Mouse (Mus musculus) hindbrain, embryonic 12.5 days (tissue): ENCODE data around the gene Npr2. TPM values are rescaled to one million over a fixed set of nuclear protein-coding genes. Genes with fewer than 3 reads are reported as not detected.

Experiments used
- ATAC-seq: fragments of 200-750 bp; cut with Nextera tagmentation; 2 replicates; pipeline ENCODE4 v1.8.0; 2017; ENCODE audit warnings: moderate TSS enrichment; ENCODE audit not compliant: low FRiP score
- H3K27ac ChIP-seq: fragments of 300-500 bp; sonication (generic); 2 replicates; pipeline ENCODE4 v1.5.1; 2016; ENCODE audit warnings: mild to moderate bottlenecking
- H3K27me3 ChIP-seq: fragments of 300-500 bp; sonication (generic); 2 replicates; pipeline ENCODE4 v1.6.1; 2016; ENCODE audit warnings: mild to moderate bottlenecking
- H3K36me3 ChIP-seq: fragments of 300-500 bp; sonication (generic); 2 replicates; pipeline ENCODE4 v1.6.1; 2016; ENCODE audit warnings: mild to moderate bottlenecking
- H3K4me1 ChIP-seq: fragments of 300-500 bp; sonication (generic); 2 replicates; pipeline ENCODE4 v1.6.1; 2016
- H3K4me2 ChIP-seq: fragments of 300-500 bp; sonication (generic); replicated peaks from 2 replicates; pipeline ENCODE4 v1.6.1; 2016; ENCODE audit warnings: mild to moderate bottlenecking
- H3K4me3 ChIP-seq: fragments of 300-500 bp; sonication (generic); 2 replicates; pipeline ENCODE4 v1.5.1; 2016; ENCODE audit warnings: mild to moderate bottlenecking
- H3K9ac ChIP-seq: fragments of 300-500 bp; sonication (generic); 2 replicates; pipeline ENCODE4 v1.6.1; 2016; ENCODE audit warnings: mild to moderate bottlenecking, moderate library complexity
- H3K9me3 ChIP-seq: fragments of 300-500 bp; sonication (generic); replicated peaks from 2 replicates; pipeline ENCODE4 v1.6.1; 2016; ENCODE audit warnings: mild to moderate bottlenecking
- WGBS: fragments of 180-500 bp; shearing (Covaris S2); methylation state at CpG from one replicate; pipeline ENCODE4 v1.1.7; 2016; 5-methylcytosine and 5-hydroxymethylcytosine counted together
- polyA plus RNA-seq: library from polyadenylated mRNA; unstranded; fragments of >200 nt; fragmentation: Nextera tagmentation; extraction: Ambion mirVana; gene quantifications from 2 replicates; pipeline ENCODE4 v1.2.1, GENCODE M21; 2016

Gene Npr2
- polyA plus RNA-seq, 1 experiment from 2014 or later, result 31.8 TPM

DNA sequence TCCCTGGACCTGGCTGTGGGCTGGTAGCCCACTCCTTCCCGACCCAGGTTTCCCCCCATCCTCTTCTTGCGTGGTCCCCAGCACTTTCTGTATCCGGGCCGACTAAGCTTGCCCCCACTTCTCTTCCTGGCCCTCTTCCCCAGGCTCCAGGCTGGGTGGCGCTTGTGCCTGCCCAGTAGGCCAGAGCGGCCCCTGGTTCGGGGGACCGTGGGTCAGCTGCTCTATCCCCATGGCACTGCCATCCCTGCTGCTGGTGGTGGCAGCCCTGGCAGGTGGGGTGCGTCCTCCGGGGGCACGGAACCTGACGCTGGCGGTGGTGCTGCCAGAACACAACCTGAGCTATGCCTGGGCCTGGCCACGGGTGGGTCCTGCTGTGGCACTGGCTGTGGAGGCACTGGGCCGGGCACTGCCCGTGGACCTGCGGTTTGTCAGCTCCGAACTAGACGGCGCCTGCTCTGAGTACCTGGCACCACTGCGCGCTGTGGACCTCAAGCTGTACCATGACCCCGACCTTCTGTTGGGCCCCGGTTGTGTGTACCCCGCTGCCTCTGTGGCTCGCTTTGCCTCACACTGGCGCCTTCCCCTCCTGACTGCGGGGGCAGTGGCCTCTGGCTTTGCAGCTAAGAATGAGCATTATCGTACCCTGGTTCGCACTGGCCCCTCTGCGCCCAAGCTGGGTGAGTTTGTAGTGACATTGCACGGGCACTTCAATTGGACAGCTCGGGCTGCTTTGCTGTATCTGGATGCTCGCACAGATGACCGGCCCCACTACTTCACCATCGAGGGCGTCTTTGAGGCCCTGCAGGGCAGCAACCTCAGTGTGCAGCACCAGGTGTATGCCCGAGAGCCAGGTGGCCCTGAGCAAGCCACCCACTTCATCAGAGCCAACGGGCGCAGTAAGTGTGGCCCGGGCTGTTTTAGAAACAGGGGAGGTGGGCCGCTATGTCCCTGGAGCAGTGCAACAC is 503 bp downstream of the Npr2 start:
- H3K27ac ChIP-seq, result peak overlapping the region; percentile 92
- peaks cover 5% of the 10 kb centered on the region; the same call in 1 of the 2 replicates for H3K27me3 ChIP-seq
- H3K9ac ChIP-seq, result peak overlapping the region; percentile 93
- 40% methylated on average over 42 of the region's 42 CpGs for WGBS
- H3K4me2 ChIP-seq, result peak overlapping the region; percentile 85
- no peaks in the 10 kb centered on the region for H3K36me3 ChIP-seq
- H3K4me1 ChIP-seq, result peaks cover 43% of the 10 kb centered on the region
- ATAC-seq, result peak; percentile 32; the same call in 1 of the 2 replicates
- H3K4me3 ChIP-seq, result peak overlapping the region; percentile 68
- no peaks in the 10 kb centered on the region for H3K9me3 ChIP-seq

GRCm38 (mm10) chr4:43633296-43633695 is 1.6 kb downstream of the Npr2 start:
- no peaks in the 10 kb centered on the region for H3K9me3 ChIP-seq
- H3K27ac ChIP-seq, result no peak overlapping the region
- H3K4me1 ChIP-seq, result peaks cover 43% of the 10 kb centered on the region
- 0 out of 2 replicates have a peak overlapping the region, but pooled peaks have one; percentile 7 for H3K4me3 ChIP-seq
- no peak for ATAC-seq
- 72% methylated on average over 8 of the region's 8 CpGs for WGBS
- peak overlapping the region; percentile 85 for H3K4me2 ChIP-seq
- peaks cover 5% of the 10 kb centered on the region; the same call in 1 of the 2 replicates for H3K27me3 ChIP-seq
- H3K36me3 ChIP-seq, result no peaks in the 10 kb centered on the region
- H3K9ac ChIP-seq, result no peak overlapping the region

DNA sequence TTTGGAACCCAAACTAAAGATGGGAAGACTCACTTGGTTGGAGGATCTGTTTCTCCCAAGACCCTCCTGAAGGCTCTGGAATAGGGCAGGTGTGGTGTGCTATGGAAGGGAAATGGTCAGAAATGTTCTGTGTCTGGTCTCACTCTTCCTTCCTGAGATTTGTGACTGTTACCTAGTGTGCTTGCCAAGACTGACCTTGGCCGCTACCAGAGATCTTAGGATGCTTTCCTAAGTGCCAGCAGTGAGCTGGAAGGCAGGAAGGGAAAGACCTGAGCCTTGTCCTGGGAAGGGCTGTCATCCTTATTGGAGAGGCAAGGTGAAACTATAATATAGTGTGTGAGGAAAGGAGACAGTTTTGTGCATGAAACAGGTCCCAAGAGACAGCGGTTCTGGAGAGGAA is 2.0 kb downstream of the Npr2 start:
- Histone ChIP-seq H3K27ac (no peak overlapping the region), H3K9ac (no peak overlapping the region), H3K27me3 (peaks cover 5% of the 10 kb centered on the region; the same call in 1 of the 2 replicates), H3K4me1 (peaks cover 43% of the 10 kb centered on the region), H3K4me3 (0 out of 2 replicates have a peak overlapping the region, but pooled peaks have one; percentile 7), H3K9me3 (no peaks in the 10 kb centered on the region), H3K4me2 (peak overlapping the region; percentile 85), H3K36me3 (no peaks in the 10 kb centered on the region)
- WGBS, result 89% methylated on average over 2 of the region's 2 CpGs
- ATAC-seq, result no peak

GRCm38 (mm10) chr4:43634621-43635374 is 3.1 kb downstream of the Npr2 start:
- Histone ChIP-seq H3K4me1 (peaks cover 43% of the 10 kb centered on the region), H3K27me3 (peaks cover 5% of the 10 kb centered on the region; the same call in 1 of the 2 replicates), H3K4me3 (no peak overlapping the region), H3K9me3 (no peaks in the 10 kb centered on the region), H3K9ac (no peak overlapping the region), H3K36me3 (no peaks in the 10 kb centered on the region), H3K4me2 (0 out of 2 replicates have a peak overlapping the region, but pooled peaks have one; percentile 8), H3K27ac (no peak overlapping the region)
- WGBS, result 83% methylated on average over 7 of the region's 7 CpGs
- no peak for ATAC-seq

DNA sequence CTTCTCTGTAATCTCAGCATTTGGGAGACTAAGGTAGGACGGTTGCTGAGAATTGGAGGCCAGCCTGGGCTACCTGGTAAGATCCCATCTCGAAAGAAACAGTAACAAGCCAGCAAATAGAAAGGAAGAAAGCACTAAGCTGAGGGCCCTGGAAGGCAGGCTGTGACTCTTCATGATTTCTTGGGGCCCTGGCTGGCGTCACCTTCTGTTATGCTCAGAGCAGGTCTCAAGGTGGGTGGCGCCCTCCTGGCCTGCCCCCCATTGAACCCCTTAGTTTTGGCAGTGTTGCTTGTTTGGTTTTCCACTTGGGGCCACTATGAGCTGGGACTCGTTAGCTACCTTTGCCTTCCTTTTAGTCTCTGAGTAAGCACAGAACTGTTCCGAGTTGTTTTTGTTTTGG is 5.0 kb downstream of the Npr2 start:
- no peaks in the 10 kb centered on the region for H3K36me3 ChIP-seq
- peaks cover 5% of the 10 kb centered on the region; the same call in 1 of the 2 replicates for H3K27me3 ChIP-seq
- no peak for ATAC-seq
- peaks cover 28% of the 10 kb centered on the region for H3K4me1 ChIP-seq
- H3K9ac ChIP-seq, result no peak overlapping the region
- 79% methylated on average over 6 of the region's 6 CpGs for WGBS
- no peak overlapping the region for H3K4me2 ChIP-seq
- H3K9me3 ChIP-seq, result no peaks in the 10 kb centered on the region
- no peak overlapping the region for H3K4me3 ChIP-seq
- H3K27ac ChIP-seq, result no peak overlapping the region

- no peaks in the 10 kb centered on the region for H3K9me3 ChIP-seq
- no peak overlapping the region for H3K4me3 ChIP-seq
- H3K36me3 ChIP-seq, result peaks cover 10% of the 10 kb centered on the region
- WGBS, result 76% methylated on average over 9 of the region's 9 CpGs
- H3K27ac ChIP-seq, result no peak overlapping the region
- no peaks in the 10 kb centered on the region for H3K27me3 ChIP-seq
- no peak overlapping the region for H3K9ac ChIP-seq
- ATAC-seq, result no peak
- H3K4me2 ChIP-seq, result no peak overlapping the region
- peaks cover 6% of the 10 kb centered on the region; the same call in 1 of the 2 replicates for H3K4me1 ChIP-seq
Measured at GRCm38 (mm10) chr4:43640076-43640475, 8.3 kb downstream of the Npr2 start.

GRCm38 (mm10) chr4:43640491-43640890 is 8.8 kb downstream of the Npr2 start:
- H3K4me1 ChIP-seq, result peaks cover 6% of the 10 kb centered on the region; the same call in 1 of the 2 replicates
- no peak overlapping the region for H3K4me2 ChIP-seq
- ATAC-seq, result no peak
- no peak overlapping the region for H3K27ac ChIP-seq
- 77% methylated on average over 6 of the region's 6 CpGs for WGBS
- no peaks in the 10 kb centered on the region for H3K27me3 ChIP-seq
- no peak overlapping the region for H3K9ac ChIP-seq
- H3K9me3 ChIP-seq, result no peaks in the 10 kb centered on the region
- H3K36me3 ChIP-seq, result peaks cover 15% of the 10 kb centered on the region
- no peak overlapping the region for H3K4me3 ChIP-seq

DNA sequence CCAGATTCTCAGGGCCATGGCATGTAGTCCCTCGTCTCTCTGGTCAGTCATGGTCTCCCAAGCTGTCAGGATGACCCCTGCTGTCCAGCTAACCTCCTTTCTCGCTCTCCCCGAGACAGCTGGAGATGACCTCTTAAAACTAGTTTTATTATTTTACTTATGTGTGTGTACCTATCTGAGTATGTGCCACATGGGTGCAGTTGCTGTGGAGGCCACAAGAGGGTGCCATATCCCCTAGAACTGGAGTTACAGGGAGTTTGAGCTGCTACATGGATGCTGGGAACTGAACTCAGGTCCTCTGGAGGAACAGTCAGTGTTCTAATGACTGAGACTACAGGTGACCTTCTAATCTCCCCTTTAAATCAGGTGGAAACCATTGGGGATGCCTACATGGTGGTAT is 18.0 kb downstream of the Npr2 start:
- Histone ChIP-seq H3K27ac (no peak overlapping the region), H3K27me3 (no peaks in the 10 kb centered on the region), H3K4me1 (peaks cover 10% of the 10 kb centered on the region; the same call in 1 of the 2 replicates), H3K4me3 (no peak overlapping the region), H3K9me3 (peaks cover 7% of the 10 kb centered on the region), H3K36me3 (peaks cover 41% of the 10 kb centered on the region), H3K4me2 (no peak overlapping the region), H3K9ac (no peak overlapping the region)
- WGBS, result 94% methylated on average over 3 of the region's 3 CpGs
- no peak for ATAC-seq

DNA sequence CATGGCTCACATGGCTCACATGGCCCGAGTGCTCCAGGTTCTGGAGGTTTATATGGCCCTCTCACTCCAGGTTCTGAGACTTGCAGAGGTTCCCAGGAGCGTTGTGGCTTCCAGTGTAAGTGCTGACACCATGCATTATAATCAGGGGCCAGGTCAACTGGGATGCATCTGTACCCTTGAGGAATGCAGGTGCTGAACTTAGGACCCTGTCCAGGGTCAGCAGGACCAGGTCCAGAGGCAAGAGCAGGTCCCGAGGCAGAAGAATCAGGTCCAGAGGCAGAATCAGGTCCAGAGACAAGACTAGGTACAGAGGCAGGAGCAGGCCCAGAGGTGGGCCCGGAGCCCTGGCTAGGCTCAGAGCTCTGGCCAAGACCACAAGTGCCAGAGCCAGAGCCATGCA is 21.0 kb downstream of the Npr2 start:
- Histone ChIP-seq H3K4me3 (peak overlapping the region; percentile 27), H3K4me2 (peak overlapping the region; percentile 49), H3K4me1 (peaks cover 22% of the 10 kb centered on the region), H3K27ac (no peak overlapping the region), H3K27me3 (no peaks in the 10 kb centered on the region), H3K9ac (peak overlapping the region; percentile 35), H3K9me3 (peaks cover 7% of the 10 kb centered on the region), H3K36me3 (peaks cover 28% of the 10 kb centered on the region)
- WGBS, result 91% methylated on average over 4 of the region's 4 CpGs
- ATAC-seq, result no peak

DNA sequence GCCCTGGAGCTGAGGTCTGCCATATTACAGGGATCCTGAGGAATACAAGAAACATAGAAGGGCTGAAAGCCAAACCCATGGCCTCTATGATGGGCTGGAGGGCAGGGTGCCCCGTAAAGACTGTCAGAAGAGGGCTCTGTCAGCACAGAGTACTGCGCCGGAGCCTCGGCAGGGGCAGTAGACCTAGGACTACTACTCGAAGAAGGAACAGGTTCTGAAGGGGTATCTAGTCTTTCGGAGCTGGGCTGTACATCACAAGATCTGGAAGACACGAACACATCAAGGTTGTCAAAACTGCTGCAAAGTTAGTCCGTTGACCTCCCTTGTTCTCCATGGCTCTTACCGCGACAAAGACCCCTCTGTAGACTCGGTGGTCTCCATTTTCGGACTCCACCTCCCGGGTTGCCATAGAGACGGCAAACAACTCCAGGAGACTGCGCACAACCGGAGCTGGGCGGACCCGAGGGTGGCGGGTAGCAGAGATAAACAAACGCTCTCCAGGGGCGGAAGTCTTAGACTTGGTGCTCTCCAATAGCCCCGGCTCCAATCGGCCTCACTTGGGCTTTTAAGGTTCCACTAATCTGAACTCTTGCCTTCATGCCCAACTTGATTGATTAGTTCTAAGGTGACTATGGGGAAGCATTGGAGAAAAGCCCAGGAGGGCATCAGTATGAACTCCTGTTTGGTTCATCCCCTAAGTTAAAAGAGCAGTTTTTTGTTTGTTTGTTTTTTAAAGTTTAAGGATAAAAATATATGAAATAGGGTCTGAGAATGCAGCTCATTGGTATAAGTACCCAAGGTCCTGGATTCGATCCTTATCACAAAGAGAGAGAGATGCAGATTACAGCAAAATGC is 21.7 kb downstream of the Npr2 start, which contains the start of gene Spag8:
Gene Spag8 (minus strand): TSS at position 434 of the 855 bp plus-strand sequence.
- H3K4me2 ChIP-seq, result peak within 1 kb of the TSS; percentile 49
- peaks cover 26% of the 10 kb centered on the region for H3K36me3 ChIP-seq
- peak within 1 kb of the TSS; percentile 35 for H3K9ac ChIP-seq
- H3K27ac ChIP-seq, result no peak within 1 kb of the TSS
- peaks cover 22% of the 10 kb centered on the region for H3K4me1 ChIP-seq
- no peaks in the 10 kb centered on the region for H3K27me3 ChIP-seq
- 13% methylated on average over 24 of the region's 24 CpGs for WGBS
- H3K4me3 ChIP-seq, result peak within 1 kb of the TSS; percentile 27
- no peak for ATAC-seq
- H3K9me3 ChIP-seq, result peaks cover 7% of the 10 kb centered on the region

- ATAC-seq, result peak; percentile 66
- Histone ChIP-seq H3K4me1 (peaks cover 22% of the 10 kb centered on the region), H3K4me2 (peak overlapping the region; percentile 62), H3K4me3 (peak overlapping the region; percentile 77), H3K27ac (peak overlapping the region; percentile 94), H3K9me3 (no peaks in the 10 kb centered on the region), H3K9ac (peak overlapping the region; percentile 89), H3K27me3 (no peaks in the 10 kb centered on the region), H3K36me3 (peaks cover 11% of the 10 kb centered on the region)
- WGBS, result 7% methylated on average over 34 of the region's 34 CpGs
Measured at GRCm38 (mm10) chr4:43655656-43656338, 24.1 kb downstream of the Npr2 start.
